Mouse (Mus musculus): Measurements from ENCODE around the gene Pcdh15. TPM values are rescaled to one million over a fixed set of nuclear protein-coding genes. Genes with fewer than 3 reads are reported as not detected.

The Pcdh15 gene
- polyA plus RNA-seq, 1 experiment from 2014 or later, result 1.9 TPM

DNA sequence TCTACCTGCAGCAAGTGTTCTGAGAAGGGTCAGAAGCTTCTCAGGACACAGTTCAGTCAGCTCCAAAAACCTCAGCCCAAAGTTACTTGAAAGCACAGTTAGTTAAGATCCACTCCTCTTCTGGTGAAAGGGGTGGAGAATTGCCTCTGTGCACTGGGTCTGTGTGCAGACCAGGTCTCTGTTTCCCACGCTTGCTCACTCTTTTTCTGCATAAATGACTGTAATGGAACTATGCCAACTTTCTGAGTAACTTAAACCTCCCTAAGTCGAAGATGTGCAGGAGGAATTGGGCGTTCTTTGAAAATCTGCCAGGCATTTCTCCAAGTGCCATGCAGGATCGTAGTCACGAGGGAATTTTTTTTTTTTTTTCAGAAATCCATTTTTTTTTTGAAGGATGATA, 830.6 kb downstream of the Pcdh15 start:
- Histone ChIP-seq H3K4me1 (ENCODE audit: control insufficient read depth, insufficient read depth, low read length) (no peaks in the 10 kb centered on the region), H3K36me3 (ENCODE audit: control insufficient read depth, insufficient read depth, low read length) (no peaks in the 10 kb centered on the region), H3K4me2 (ENCODE audit: low read length) (no peak overlapping the region), H3K27me3 (replicated peaks; ENCODE audit: control insufficient read depth, insufficient read depth, low read length) (no peaks in the 10 kb centered on the region), H3K27ac (ENCODE audit: low read depth, low read length) (no peak overlapping the region), H3K9ac (ENCODE audit: low read length) (no peak overlapping the region), H3K4me3 (ENCODE audit: low read depth, low read length) (no peak overlapping the region), H3K9me3 (replicated peaks; ENCODE audit: control insufficient read depth, low read length) (no peaks in the 10 kb centered on the region)
- ATAC-seq, result no peak
- DNase-seq (ENCODE audit: low spot score), result peak; percentile 68
- WGBS, result 39% methylated on average over 5 of the region's 5 CpGs

DNA sequence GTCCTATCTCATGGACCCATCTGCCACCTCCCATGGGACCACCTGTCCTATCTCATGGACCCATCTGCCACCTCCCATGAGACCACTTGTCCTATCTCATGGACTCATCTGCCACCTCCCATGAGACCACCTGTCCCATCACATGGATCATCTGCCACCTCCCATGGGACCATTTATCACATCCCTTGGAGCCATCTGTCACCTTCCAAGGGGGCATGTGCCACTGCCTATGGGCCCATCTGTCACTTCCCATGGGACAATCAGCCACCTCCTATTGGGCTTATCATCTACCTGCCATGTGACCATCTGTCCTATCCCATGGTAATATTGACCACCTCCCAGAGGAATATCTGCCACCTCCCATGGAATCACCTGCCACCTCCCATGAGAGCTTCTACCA, 832.0 kb downstream of the Pcdh15 start:
- Histone ChIP-seq H3K9ac (ENCODE audit: low read length) (no peak overlapping the region), H3K9me3 (replicated peaks; ENCODE audit: control insufficient read depth, low read length) (no peaks in the 10 kb centered on the region), H3K27me3 (replicated peaks; ENCODE audit: control insufficient read depth, insufficient read depth, low read length) (no peaks in the 10 kb centered on the region), H3K27ac (ENCODE audit: low read depth, low read length) (no peak overlapping the region), H3K4me1 (ENCODE audit: control insufficient read depth, insufficient read depth, low read length) (no peaks in the 10 kb centered on the region), H3K4me2 (ENCODE audit: low read length) (no peak overlapping the region), H3K4me3 (ENCODE audit: low read depth, low read length) (no peak overlapping the region), H3K36me3 (ENCODE audit: control insufficient read depth, insufficient read depth, low read length) (no peaks in the 10 kb centered on the region)
- DNase-seq (ENCODE audit: low spot score) (no peak), ATAC-seq (peak; percentile 26)

DNA sequence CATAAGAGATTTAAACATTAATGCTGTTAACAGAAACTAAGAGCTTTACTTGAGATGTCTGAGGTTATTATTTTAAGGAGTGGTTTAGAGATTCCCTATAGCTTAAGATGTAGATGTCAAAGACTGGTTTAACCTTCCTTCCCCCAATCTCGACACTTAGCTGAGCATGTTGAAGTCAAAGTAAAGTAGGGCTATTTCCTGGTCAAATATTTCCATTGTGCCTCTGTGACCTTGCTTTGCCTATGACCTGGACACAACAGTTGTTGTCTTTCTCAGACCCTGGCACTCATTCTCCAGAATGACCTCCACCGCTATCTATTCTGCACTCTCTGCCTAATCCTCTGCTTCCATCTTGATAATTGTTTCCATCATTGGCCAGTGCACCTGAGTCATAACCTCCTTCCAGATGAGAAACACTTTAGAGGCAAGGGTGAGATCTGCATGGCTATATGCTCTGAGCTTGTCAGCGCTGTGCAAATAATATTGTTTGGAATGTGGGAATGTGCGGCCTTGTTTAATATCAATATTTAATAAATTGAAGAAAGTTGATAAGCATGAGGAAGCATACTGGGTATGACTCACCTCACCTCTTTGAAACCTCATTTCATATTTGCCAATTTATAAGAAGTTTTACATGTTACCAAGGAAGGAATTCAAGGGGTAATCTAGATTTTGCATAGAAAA, 833.0 kb downstream of the Pcdh15 start:
- WGBS, result 93% methylated on average over 4 of the region's 4 CpGs
- no peaks in the 10 kb centered on the region for H3K4me1 ChIP-seq (ENCODE audit: control insufficient read depth, insufficient read depth, low read length)
- DNase-seq (ENCODE audit: low spot score), result no peak

DNA sequence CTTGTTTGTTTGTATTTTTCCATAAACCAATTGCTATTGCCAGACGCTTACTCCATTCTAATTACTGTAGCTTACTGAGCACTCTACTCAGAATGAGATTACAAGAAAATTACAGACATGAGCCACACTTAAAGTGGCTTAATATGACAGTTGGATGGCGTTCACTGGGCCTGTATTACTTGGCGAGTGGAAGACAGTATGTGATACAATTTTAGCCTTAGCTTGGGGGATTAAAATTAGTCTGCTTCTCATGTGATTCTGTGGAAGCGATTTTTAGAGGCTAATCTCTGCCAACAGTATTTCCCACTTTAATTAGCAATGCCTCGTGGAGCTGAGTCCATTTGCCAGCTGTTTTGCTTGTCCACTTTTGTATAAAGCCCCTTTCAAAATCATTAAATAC, 837.0 kb downstream of the Pcdh15 start:
- no peak overlapping the region for H3K9ac ChIP-seq (ENCODE audit: low read length)
- no peak overlapping the region for H3K4me2 ChIP-seq (ENCODE audit: low read length)
- H3K27me3 ChIP-seq (replicated peaks; ENCODE audit: control insufficient read depth, insufficient read depth, low read length), result no peaks in the 10 kb centered on the region
- H3K9me3 ChIP-seq (replicated peaks; ENCODE audit: control insufficient read depth, low read length), result no peaks in the 10 kb centered on the region
- WGBS, result 38% methylated on average over 5 of the region's 5 CpGs
- H3K4me3 ChIP-seq (ENCODE audit: low read depth, low read length), result no peak overlapping the region
- ATAC-seq, result no peak
- H3K36me3 ChIP-seq (ENCODE audit: control insufficient read depth, insufficient read depth, low read length), result no peaks in the 10 kb centered on the region
- peak; percentile 46 for DNase-seq (ENCODE audit: low spot score)
- H3K4me1 ChIP-seq (ENCODE audit: control insufficient read depth, insufficient read depth, low read length), result no peaks in the 10 kb centered on the region
- H3K27ac ChIP-seq (ENCODE audit: low read depth, low read length), result no peak overlapping the region

More for the DNA sequence above, 833.0 kb downstream of the Pcdh15 start:
- no peak overlapping the region for H3K27ac ChIP-seq (ENCODE audit: low read depth, low read length)
- H3K9me3 ChIP-seq (replicated peaks; ENCODE audit: control insufficient read depth, low read length), result no peaks in the 10 kb centered on the region
- no peak overlapping the region for H3K4me2 ChIP-seq (ENCODE audit: low read length)
- H3K36me3 ChIP-seq (ENCODE audit: control insufficient read depth, insufficient read depth, low read length), result no peaks in the 10 kb centered on the region
- ATAC-seq, result no peak
- H3K9ac ChIP-seq (ENCODE audit: low read length), result no peak overlapping the region
- no peaks in the 10 kb centered on the region for H3K27me3 ChIP-seq (replicated peaks; ENCODE audit: control insufficient read depth, insufficient read depth, low read length)
- H3K4me3 ChIP-seq (ENCODE audit: low read depth, low read length), result no peak overlapping the region

DNA sequence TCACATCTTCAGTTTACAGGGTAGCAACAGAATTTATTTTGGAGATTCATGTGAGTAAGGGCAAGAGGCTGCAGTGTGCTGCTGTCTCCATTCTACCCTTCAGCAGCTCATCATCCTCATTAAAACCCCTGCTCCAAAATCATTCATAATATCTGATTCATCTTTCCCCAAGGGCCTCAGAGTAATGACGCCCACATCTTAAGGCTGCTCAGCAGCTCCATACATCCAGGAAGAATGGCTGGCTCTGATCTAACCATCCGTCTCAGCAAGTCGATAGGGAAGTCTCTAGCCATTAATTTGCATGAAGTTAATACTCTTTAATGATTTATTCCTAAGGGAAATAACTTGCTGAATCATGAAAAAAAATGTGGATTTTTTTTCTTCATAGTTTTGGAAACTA, 839.8 kb downstream of the Pcdh15 start:
- Histone ChIP-seq H3K4me1 (ENCODE audit: control insufficient read depth, insufficient read depth, low read length) (no peaks in the 10 kb centered on the region), H3K36me3 (ENCODE audit: control insufficient read depth, insufficient read depth, low read length) (no peaks in the 10 kb centered on the region), H3K27me3 (replicated peaks; ENCODE audit: control insufficient read depth, insufficient read depth, low read length) (no peaks in the 10 kb centered on the region), H3K4me2 (ENCODE audit: low read length) (no peak overlapping the region), H3K9ac (ENCODE audit: low read length) (no peak overlapping the region), H3K9me3 (replicated peaks; ENCODE audit: control insufficient read depth, low read length) (no peaks in the 10 kb centered on the region), H3K4me3 (ENCODE audit: low read depth, low read length) (no peak overlapping the region), H3K27ac (ENCODE audit: low read depth, low read length) (no peak overlapping the region)
- WGBS, result 49% methylated on average over 3 of the region's 3 CpGs
- no peak for ATAC-seq
- DNase-seq (ENCODE audit: low spot score), result no peak

DNA sequence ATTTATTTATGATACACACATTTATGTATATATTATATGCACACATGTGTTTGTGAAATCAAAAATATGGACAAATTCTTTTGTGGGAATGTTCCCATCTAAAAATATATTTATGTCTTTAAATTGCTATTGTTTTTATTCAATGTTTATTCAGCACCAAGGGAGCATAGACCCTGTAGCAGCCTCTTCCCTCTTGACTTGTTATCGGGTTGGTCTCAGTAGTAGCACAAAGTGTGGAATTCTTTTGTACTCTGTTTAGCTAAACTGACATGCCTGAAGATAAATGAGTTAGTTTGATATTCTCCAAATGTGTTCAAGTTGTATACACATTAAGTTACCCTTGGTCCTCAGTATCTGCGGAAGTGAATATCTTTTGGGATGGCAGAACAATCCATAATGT, 848.7 kb downstream of the Pcdh15 start:
- Histone ChIP-seq H3K27ac (ENCODE audit: low read depth, low read length) (no peak overlapping the region), H3K9me3 (replicated peaks; ENCODE audit: control insufficient read depth, low read length) (no peaks in the 10 kb centered on the region), H3K36me3 (ENCODE audit: control insufficient read depth, insufficient read depth, low read length) (no peaks in the 10 kb centered on the region), H3K9ac (ENCODE audit: low read length) (no peak overlapping the region), H3K4me2 (ENCODE audit: low read length) (no peak overlapping the region), H3K4me1 (ENCODE audit: control insufficient read depth, insufficient read depth, low read length) (no peaks in the 10 kb centered on the region), H3K27me3 (replicated peaks; ENCODE audit: control insufficient read depth, insufficient read depth, low read length) (no peaks in the 10 kb centered on the region), H3K4me3 (ENCODE audit: low read depth, low read length) (no peak overlapping the region)
- ATAC-seq (0 out of 2 replicates have a peak, but pooled peaks have one; percentile 37), DNase-seq (ENCODE audit: low spot score) (no peak)
- 56% methylated on average over 2 of the region's 2 CpGs for WGBS

DNA sequence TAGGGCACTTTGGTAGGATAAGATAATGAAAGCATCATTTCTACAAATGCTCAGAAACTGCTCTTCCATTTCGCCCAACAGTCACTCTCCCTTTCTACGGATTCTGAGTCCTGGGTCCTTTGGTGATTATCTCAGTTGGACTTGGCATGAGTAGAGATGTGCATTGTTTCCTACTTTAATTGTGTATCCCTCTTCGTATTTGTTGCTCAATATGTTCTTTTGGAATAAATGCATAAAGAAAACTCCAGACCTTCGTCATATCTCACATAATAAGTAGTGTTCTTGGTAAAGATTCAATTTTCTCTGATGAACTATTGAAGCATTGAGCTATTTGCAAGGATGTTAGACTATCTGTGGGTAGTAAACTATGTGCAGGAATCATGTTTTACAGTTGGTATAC, 854.2 kb downstream of the Pcdh15 start:
- no peak overlapping the region for H3K27ac ChIP-seq (ENCODE audit: low read depth, low read length)
- no peak overlapping the region for H3K4me2 ChIP-seq (ENCODE audit: low read length)
- ATAC-seq, result no peak
- WGBS, result 88% methylated on average over 4 of the region's 4 CpGs
- no peak overlapping the region for H3K4me3 ChIP-seq (ENCODE audit: low read depth, low read length)
- no peaks in the 10 kb centered on the region for H3K36me3 ChIP-seq (ENCODE audit: control insufficient read depth, insufficient read depth, low read length)
- no peaks in the 10 kb centered on the region for H3K9me3 ChIP-seq (replicated peaks; ENCODE audit: control insufficient read depth, low read length)
- no peaks in the 10 kb centered on the region for H3K4me1 ChIP-seq (ENCODE audit: control insufficient read depth, insufficient read depth, low read length)
- DNase-seq (ENCODE audit: low spot score), result no peak
- no peak overlapping the region for H3K9ac ChIP-seq (ENCODE audit: low read length)
- H3K27me3 ChIP-seq (replicated peaks; ENCODE audit: control insufficient read depth, insufficient read depth, low read length), result no peaks in the 10 kb centered on the region

DNA sequence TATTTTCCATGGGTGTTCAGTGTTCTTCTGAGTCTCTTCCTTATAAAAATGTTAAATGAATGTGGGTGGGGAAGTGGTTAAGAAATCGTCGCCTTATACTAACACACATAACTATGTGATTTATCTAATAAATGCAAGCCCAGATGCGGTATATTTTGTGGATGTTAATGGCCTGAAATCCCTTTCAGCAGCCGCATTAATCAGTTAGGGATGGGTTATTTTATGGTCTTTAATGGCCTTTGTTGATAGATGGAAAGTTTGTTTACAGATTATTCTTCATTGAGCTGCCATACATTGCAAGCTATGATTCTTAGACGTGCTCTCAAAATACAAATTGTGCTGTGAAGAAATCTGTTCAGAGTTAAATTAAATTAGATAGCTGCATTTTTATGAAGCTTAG, 884.9 kb downstream of the Pcdh15 start:
- no peak overlapping the region for H3K4me3 ChIP-seq (ENCODE audit: low read depth, low read length)

DNA sequence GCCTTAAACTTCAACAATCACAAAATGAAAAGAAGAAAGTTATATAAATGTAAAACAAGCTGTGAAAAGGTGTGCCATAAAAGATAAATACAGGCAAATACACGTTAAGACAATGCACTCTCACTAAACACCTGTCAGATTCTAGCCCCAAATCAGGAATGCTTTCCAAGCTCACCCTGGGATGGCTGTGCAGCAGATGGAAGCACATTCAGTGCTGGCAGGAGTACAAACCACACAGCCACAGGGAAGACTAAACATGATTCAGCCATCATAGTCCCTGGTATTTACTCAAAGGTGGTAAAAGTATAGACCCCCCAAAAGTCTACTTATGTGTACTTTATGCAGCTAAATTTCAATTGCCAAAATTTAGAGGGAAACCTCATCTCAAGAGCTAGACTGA, 909.7 kb downstream of the Pcdh15 start:
- 50% methylated on average over 1 of the region's 1 CpGs for WGBS
- Histone ChIP-seq H3K4me2 (ENCODE audit: low read length) (no peak overlapping the region), H3K9me3 (replicated peaks; ENCODE audit: control insufficient read depth, low read length) (no peaks in the 10 kb centered on the region), H3K27me3 (replicated peaks; ENCODE audit: control insufficient read depth, insufficient read depth, low read length) (no peaks in the 10 kb centered on the region), H3K9ac (ENCODE audit: low read length) (no peak overlapping the region), H3K4me1 (ENCODE audit: control insufficient read depth, insufficient read depth, low read length) (no peaks in the 10 kb centered on the region), H3K27ac (ENCODE audit: low read depth, low read length) (no peak overlapping the region), H3K4me3 (ENCODE audit: low read depth, low read length) (no peak overlapping the region), H3K36me3 (ENCODE audit: control insufficient read depth, insufficient read depth, low read length) (no peaks in the 10 kb centered on the region)
- DNase-seq (ENCODE audit: low spot score) (peak; percentile 45), ATAC-seq (no peak)

More for the DNA sequence above, 884.9 kb downstream of the Pcdh15 start:
- Histone ChIP-seq H3K27ac (ENCODE audit: low read depth, low read length) (no peak overlapping the region), H3K27me3 (replicated peaks; ENCODE audit: control insufficient read depth, insufficient read depth, low read length) (no peaks in the 10 kb centered on the region), H3K36me3 (ENCODE audit: control insufficient read depth, insufficient read depth, low read length) (no peaks in the 10 kb centered on the region), H3K9ac (ENCODE audit: low read length) (no peak overlapping the region), H3K9me3 (replicated peaks; ENCODE audit: control insufficient read depth, low read length) (no peaks in the 10 kb centered on the region), H3K4me2 (ENCODE audit: low read length) (no peak overlapping the region), H3K4me1 (ENCODE audit: control insufficient read depth, insufficient read depth, low read length) (no peaks in the 10 kb centered on the region)
- WGBS, result 82% methylated on average over 5 of the region's 5 CpGs
- ATAC-seq (no peak), DNase-seq (ENCODE audit: low spot score) (no peak)
